Mouse (Mus musculus) limb, embryonic 11.5 days (tissue): ENCODE measurements around the gene Atl1. TPM values are rescaled to one million over a fixed set of nuclear protein-coding genes. Genes with fewer than 3 reads are reported as not detected.

ENCODE experiments used
- ATAC-seq: fragments of 200-750 bp; cut with Nextera tagmentation; 2 replicates; pipeline ENCODE4 v1.8.0; 2017; ENCODE audit warnings: low read depth; ENCODE audit not compliant: insufficient number of reproducible peaks, low FRiP score, low TSS enrichment
- DNase-seq: peaks from one replicate; pipeline ENCODE4 v3.0.0-alpha.2; 2015; ENCODE audit warnings: low spot score
- H3K27ac ChIP-seq: fragments of 300-500 bp; sonication (generic); replicated peaks from 2 replicates; pipeline ENCODE4 v1.5.1; 2014; ENCODE audit warnings: low read depth, mild to moderate bottlenecking, low read length
- H3K27me3 ChIP-seq: fragments of 300-500 bp; sonication (generic); 2 replicates; pipeline ENCODE4 v1.6.1; 2014; ENCODE audit warnings: mild to moderate bottlenecking, low read length, mixed read lengths; ENCODE audit not compliant: control insufficient read depth, insufficient read depth
- H3K36me3 ChIP-seq: fragments of 300-500 bp; sonication (generic); 2 replicates; pipeline ENCODE4 v1.6.1; 2014; ENCODE audit warnings: mild to moderate bottlenecking, low read length, moderate library complexity, mixed read lengths; ENCODE audit not compliant: control insufficient read depth, insufficient read depth
- H3K4me1 ChIP-seq: fragments of 300-500 bp; sonication (generic); 2 replicates; pipeline ENCODE4 v1.6.1; 2014; ENCODE audit warnings: low read length, mixed read lengths; ENCODE audit not compliant: control insufficient read depth, insufficient read depth
- H3K4me2 ChIP-seq: fragments of 300-500 bp; sonication (generic); 2 replicates; pipeline ENCODE4 v1.6.1; 2014; ENCODE audit warnings: low read depth, mild to moderate bottlenecking, moderate library complexity; ENCODE audit not compliant: severe bottlenecking
- H3K4me3 ChIP-seq: fragments of 300-500 bp; sonication (generic); 2 replicates; pipeline ENCODE4 v1.5.1; 2014; ENCODE audit warnings: low read depth, low read length
- H3K9ac ChIP-seq: fragments of 300-500 bp; sonication (generic); 2 replicates; pipeline ENCODE4 v1.6.1; 2014; ENCODE audit warnings: mild to moderate bottlenecking, low read length
- H3K9me3 ChIP-seq: fragments of 300-500 bp; sonication (generic); 2 replicates; pipeline ENCODE4 v1.6.1; 2016; ENCODE audit warnings: low read length; ENCODE audit not compliant: control insufficient read depth
- WGBS: fragments of 180-500 bp; shearing (Covaris S2); extraction: QIAGEN DNeasy Blood & Tissue Kit; methylation state at CpG from one replicate; pipeline ENCODE4 v1.1.7; 2014; 5-methylcytosine and 5-hydroxymethylcytosine counted together
- polyA plus RNA-seq: library from polyadenylated mRNA; unstranded; fragments of >200 nt; fragmentation: Nextera tagmentation; extraction: Ambion mirVana; gene quantifications from 2 replicates; pipeline ENCODE4 v1.2.1, GENCODE M21; 2014

The Atl1 gene
- polyA plus RNA-seq, 1 experiment from 2014 or later, result 2.9 TPM

GRCm38 (mm10) chr12:69986241-69986762, 93.9 kb downstream of the Atl1 start:
- no peaks in the 10 kb centered on the region for H3K4me1 ChIP-seq
- peak overlapping the region; percentile 68 for H3K4me2 ChIP-seq
- H3K36me3 ChIP-seq, result peaks cover 3% of the 10 kb centered on the region; the same call in 1 of the 2 replicates
- H3K9me3 ChIP-seq, result no peaks in the 10 kb centered on the region
- no peaks in the 10 kb centered on the region for H3K27me3 ChIP-seq
- peak overlapping the region; percentile 96 for H3K9ac ChIP-seq
- peak overlapping the region; percentile 89 for H3K27ac ChIP-seq
- peak overlapping the region; percentile 84 for H3K4me3 ChIP-seq
- DNase-seq, result peak; percentile 67
- peak; percentile 74 for ATAC-seq
- WGBS, result 0% methylated on average over 36 of the region's 36 CpGs

- Histone ChIP-seq H3K27ac (peak within 1 kb of the TSS; percentile 89), H3K9me3 (no peaks in the 10 kb centered on the region), H3K36me3 (peaks cover 3% of the 10 kb centered on the region; the same call in 1 of the 2 replicates), H3K4me1 (no peaks in the 10 kb centered on the region), H3K9ac (peak within 1 kb of the TSS; percentile 96), H3K4me2 (peak within 1 kb of the TSS; percentile 68), H3K4me3 (peak within 1 kb of the TSS; percentile 84), H3K27me3 (no peaks in the 10 kb centered on the region)
- DNase-seq (peak; percentile 86), ATAC-seq (peak; percentile 87)
- WGBS, result under 1% methylated on average over 82 of the region's 102 CpGs
These were observed 94.5 kb downstream of the Atl1 start, which contains the start of gene Sav1 for GRCm38 (mm10) chr12:69986786-69987497. TSS of gene Sav1 (minus strand) at chr12:69987002.

- Histone ChIP-seq H3K36me3 (no peaks in the 10 kb centered on the region), H3K4me2 (no peak overlapping the region), H3K27me3 (no peaks in the 10 kb centered on the region), H3K27ac (no peak overlapping the region), H3K4me3 (no peak overlapping the region), H3K9ac (no peak overlapping the region), H3K9me3 (no peaks in the 10 kb centered on the region), H3K4me1 (no peaks in the 10 kb centered on the region)
- ATAC-seq (no peak), DNase-seq (no peak)
- WGBS, result 70% methylated on average over 3 of the region's 3 CpGs
These were observed 103.0 kb downstream of the Atl1 start for GRCm38 (mm10) chr12:69995382-69995781.

GRCm38 (mm10) chr12:69998186-69998983, 106.0 kb downstream of the Atl1 start:
- Histone ChIP-seq H3K36me3 (no peaks in the 10 kb centered on the region), H3K4me1 (no peaks in the 10 kb centered on the region), H3K9me3 (no peaks in the 10 kb centered on the region), H3K4me3 (no peak overlapping the region), H3K9ac (no peak overlapping the region), H3K27ac (no peak overlapping the region), H3K27me3 (no peaks in the 10 kb centered on the region), H3K4me2 (no peak overlapping the region)
- no peak for DNase-seq
- no peak for ATAC-seq
- 86% methylated on average over 13 of the region's 13 CpGs for WGBS

- DNase-seq (no peak), ATAC-seq (no peak)
- H3K9me3 ChIP-seq, result no peaks in the 10 kb centered on the region
- no peaks in the 10 kb centered on the region for H3K36me3 ChIP-seq
- no peak overlapping the region for H3K9ac ChIP-seq
- no peak overlapping the region for H3K4me3 ChIP-seq
- H3K27ac ChIP-seq, result no peak overlapping the region
- no peaks in the 10 kb centered on the region for H3K27me3 ChIP-seq
- 85% methylated on average over 4 of the region's 4 CpGs for WGBS
- no peak overlapping the region for H3K4me2 ChIP-seq
- no peaks in the 10 kb centered on the region for H3K4me1 ChIP-seq
These were observed 112.7 kb downstream of the Atl1 start for GRCm38 (mm10) chr12:70005103-70005502.

GRCm38 (mm10) chr12:70010356-70010755, 117.9 kb downstream of the Atl1 start:
- no peak overlapping the region for H3K4me3 ChIP-seq
- H3K27me3 ChIP-seq, result no peaks in the 10 kb centered on the region
- no peaks in the 10 kb centered on the region for H3K9me3 ChIP-seq
- H3K9ac ChIP-seq, result no peak overlapping the region
- H3K4me2 ChIP-seq, result no peak overlapping the region
- H3K4me1 ChIP-seq, result no peaks in the 10 kb centered on the region
- H3K27ac ChIP-seq, result no peak overlapping the region
- H3K36me3 ChIP-seq, result no peaks in the 10 kb centered on the region
- ATAC-seq, result no peak
- 97% methylated on average over 4 of the region's 4 CpGs for WGBS
- no peak for DNase-seq

GRCm38 (mm10) chr12:70011681-70012080, 119.3 kb downstream of the Atl1 start:
- no peak overlapping the region for H3K9ac ChIP-seq
- WGBS, result 81% methylated on average over 5 of the region's 5 CpGs
- ATAC-seq, result no peak
- no peak overlapping the region for H3K27ac ChIP-seq
- no peak for DNase-seq
- H3K4me3 ChIP-seq, result no peak overlapping the region
- H3K27me3 ChIP-seq, result no peaks in the 10 kb centered on the region
- no peak overlapping the region for H3K4me2 ChIP-seq
- no peaks in the 10 kb centered on the region for H3K36me3 ChIP-seq
- no peaks in the 10 kb centered on the region for H3K9me3 ChIP-seq
- no peaks in the 10 kb centered on the region for H3K4me1 ChIP-seq

GRCm38 (mm10) chr12:70015936-70016335, 123.5 kb downstream of the Atl1 start:
- H3K27ac ChIP-seq, result no peak overlapping the region
- no peak overlapping the region for H3K9ac ChIP-seq
- no peaks in the 10 kb centered on the region for H3K9me3 ChIP-seq
- H3K4me3 ChIP-seq, result no peak overlapping the region
- H3K4me2 ChIP-seq, result no peak overlapping the region
- H3K27me3 ChIP-seq, result no peaks in the 10 kb centered on the region
- H3K4me1 ChIP-seq, result no peaks in the 10 kb centered on the region
- no peak for ATAC-seq
- 72% methylated on average over 4 of the region's 4 CpGs for WGBS
- DNase-seq, result no peak
- no peaks in the 10 kb centered on the region for H3K36me3 ChIP-seq
